Mouse (Mus musculus): ENCODE data around the gene Tex11.
"Not testable (repeated sequence)": the region's sequence is repeated elsewhere in the genome, so short reads cannot be mapped to it uniquely, and the experiment has no call there.

Tex11 gene

DNA sequence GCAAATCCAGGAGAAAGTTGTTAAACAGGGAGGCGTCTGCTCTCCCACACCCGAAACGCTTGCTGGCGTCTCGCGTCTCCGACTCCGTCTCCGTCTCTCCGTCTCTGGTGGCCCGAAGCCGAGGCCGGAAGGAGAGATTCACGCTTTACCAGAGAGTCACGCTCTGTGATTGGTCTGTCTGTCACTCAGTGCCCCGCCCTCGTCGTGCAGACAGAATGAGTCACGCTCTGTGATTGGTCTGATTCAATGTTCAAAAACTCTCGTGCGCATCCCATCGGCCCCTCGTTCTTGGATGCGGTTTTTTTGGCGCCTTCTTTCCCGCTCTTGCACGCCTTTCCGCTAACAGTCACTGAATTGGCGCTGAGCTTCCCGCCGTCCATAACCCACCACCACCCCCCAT, at the start of gene Tex11:
TSS of gene Tex11 (minus strand) at position 127 of the 400 bp plus-strand sequence.
- in situ Hi-C loops (cut with MboI, MseI), result no loop called here

DNA sequence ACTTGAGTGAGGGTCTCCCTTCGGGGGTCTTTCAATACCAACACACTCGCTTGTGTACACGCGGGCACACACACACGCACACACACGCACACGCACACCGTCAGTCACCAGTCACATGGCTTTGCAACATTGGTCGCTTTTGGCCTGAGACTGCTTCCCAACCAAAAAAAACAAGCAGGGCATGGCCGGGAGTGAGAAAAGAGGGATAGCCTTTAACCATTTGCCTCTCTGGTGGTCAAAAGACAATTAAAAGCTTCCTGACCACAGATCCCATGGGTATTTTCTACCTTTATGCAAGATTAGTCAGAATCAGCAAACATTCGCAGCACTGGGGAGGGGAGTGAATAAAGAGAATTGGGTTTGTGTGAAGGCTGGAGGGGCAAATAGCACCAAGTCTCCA, 26.5 kb upstream of the Tex11 start, which contains the start of gene Slc7a3:
TSS of gene Slc7a3 (minus strand) at position 101 of the 400 bp plus-strand sequence.
- in situ Hi-C loops (cut with MboI, MseI), result no loop called here

DNA sequence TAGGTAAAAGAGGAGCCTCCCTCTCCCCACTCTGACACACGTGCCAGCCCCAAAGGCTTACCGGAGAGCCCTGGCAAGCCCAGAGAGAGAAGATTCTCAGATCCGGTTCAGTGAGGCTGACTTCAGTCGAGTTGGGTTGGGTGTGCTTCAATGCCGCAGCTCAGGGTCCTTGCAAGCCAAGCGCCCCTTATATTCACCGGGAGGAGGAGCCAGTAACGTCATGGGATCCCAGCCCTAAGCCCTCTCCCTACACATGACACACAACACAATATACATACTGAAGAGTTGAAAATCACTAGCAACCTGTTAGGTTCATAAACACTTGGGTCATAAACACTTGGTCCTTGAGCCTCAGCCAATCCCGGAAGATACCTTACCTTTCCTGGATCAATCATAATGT, 25.7 kb upstream of the Tex11 start:
- in situ Hi-C loops (cut with MboI, MseI), result not testable (repeated sequence)

DNA sequence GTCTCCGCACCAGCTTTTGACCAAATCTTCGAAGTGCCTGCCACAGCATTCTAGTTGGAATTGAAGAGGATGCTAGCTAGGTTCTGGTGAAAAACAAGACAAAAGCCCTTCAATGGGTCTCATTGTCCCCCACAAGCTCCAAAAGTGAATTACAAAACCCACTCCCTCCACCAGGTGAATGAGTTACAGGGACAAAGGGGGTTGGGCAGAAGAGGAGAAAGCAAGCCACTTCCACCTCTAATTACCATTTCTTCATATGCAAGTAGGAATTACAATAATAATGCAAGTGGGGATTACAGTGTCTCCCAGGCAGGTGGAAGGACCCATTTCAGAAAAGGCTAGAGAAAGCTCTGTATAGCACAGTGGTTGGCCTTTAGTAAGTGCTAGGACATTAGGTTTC, 24.7 kb upstream of the Tex11 start:
- in situ Hi-C loops (cut with MboI, MseI), result no loop called here

DNA sequence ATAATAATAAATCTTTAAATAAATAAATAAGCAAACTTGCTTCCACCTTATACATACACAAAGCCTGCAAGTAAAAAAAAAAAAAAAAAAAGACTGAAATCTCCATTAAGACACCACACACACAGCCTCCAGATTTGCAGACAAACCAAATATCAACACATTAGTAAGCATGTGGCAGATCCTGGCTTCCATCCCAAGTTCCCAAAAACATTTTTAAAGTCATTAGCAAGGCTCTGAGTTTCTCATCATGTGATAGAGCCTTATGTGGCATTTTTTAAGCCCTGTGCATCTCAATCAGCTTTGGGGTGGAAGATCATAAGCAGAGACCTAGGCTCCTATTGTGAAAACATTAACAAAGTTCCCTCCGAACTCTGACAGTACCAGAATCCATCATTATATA, 5.8 kb upstream of the Tex11 start:
- in situ Hi-C loops (cut with MboI, MseI), result no loop called here

DNA sequence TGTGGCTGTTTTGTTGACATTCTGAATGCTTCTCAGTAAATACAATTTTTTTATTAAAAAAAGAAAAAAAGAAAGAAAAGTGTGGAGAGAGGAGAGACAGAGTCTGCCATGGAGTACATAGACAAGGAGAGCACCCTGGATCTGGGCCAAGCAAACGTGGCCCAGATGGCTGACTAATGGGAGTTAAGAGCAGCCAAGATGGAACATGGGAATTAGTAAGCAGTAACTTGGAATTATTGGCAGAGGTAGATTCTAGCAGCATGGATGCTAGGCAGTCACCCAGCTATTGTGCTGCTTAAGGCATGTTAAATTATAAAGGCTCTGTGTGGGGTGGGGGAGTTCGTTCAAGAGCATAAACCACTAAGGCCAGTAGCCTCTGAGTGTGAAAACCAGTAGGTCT, 4.0 kb upstream of the Tex11 start:
- in situ Hi-C loops (cut with MboI, MseI), result no loop called here

DNA sequence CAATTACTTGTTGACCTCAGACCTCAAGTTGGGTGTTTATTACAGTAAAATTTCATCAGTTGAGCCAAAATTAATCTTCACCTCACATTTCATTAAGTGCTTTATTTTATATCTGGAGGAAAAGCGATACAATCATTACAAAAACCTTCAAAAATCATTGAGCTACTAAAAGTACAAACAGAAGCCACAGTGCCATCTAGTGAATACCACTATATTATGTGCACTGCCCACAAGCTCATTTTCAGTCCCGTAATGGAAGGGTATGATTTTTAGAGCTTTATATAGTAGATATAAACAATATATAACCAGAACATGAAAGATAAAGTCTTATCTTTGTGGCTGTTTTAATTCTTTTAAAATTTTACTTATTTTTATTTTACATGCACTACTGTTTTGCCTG, 115.8 kb downstream of the Tex11 start:
- in situ Hi-C loops (cut with MboI, MseI), result loop anchor here (5.0 kb wide), 1 partner anchor 171 kb away; no protein-coding TSS in a partner anchor

DNA sequence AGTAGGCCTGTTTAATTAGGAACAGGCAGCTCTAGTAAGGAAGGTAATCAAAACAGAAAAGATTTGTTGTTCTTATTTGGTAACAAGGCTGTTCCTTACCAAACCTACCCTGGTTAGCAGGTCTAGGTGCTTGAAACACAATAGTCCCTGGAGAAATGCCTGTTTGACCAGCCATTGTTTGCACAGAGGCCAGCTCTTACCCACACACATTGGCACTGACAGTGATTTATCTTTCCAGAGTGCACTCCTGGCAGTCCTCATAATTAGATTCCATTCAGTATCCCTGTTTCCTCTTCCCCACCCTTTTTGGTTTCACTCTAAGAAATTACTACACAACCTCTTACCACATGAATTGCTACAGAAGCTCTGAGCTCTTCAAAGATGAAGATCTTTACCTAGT, 220.3 kb downstream of the Tex11 start:
- in situ Hi-C loops (cut with MboI, MseI), result no loop called here

DNA sequence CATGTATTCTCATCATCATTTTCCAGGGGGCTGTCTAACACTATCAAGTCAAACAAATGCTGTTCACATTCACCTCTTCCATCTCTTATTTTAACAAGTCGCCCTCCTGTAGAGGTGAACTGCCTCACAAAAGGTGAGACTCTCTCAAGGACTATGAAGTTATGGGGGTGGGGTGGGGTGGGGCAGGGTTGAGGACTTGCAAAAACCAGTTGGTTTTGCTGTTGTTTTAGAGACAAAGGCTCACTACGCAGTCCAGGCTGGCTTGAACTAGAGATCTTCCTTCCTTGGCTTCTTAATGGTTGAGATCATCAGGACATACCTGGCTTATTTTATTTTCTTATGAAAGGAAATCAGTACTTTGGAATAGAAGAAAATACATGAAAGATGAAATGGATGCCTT, 226.7 kb downstream of the Tex11 start:
- in situ Hi-C loops (cut with MboI, MseI), result no loop called here

DNA sequence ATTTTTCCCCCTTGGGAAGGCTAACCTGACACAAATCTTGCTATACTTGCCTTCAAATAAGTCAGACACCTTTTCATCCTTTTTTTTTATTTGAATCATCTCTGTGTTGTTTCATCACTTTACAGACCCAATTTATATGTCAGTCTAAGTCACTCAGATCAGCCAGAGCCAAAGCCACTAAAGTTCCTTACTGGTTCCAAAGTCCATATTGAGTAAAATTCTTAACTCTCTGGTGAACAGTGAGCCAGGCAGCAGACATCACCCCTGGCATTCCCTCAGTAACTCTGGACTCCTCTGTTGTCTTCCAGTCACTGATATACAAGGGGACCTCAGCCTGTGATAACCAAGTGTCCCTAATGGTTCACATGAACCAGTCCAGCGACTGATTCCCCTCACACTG, 233.9 kb downstream of the Tex11 start:
- in situ Hi-C loops (cut with MboI, MseI), result no loop called here

DNA sequence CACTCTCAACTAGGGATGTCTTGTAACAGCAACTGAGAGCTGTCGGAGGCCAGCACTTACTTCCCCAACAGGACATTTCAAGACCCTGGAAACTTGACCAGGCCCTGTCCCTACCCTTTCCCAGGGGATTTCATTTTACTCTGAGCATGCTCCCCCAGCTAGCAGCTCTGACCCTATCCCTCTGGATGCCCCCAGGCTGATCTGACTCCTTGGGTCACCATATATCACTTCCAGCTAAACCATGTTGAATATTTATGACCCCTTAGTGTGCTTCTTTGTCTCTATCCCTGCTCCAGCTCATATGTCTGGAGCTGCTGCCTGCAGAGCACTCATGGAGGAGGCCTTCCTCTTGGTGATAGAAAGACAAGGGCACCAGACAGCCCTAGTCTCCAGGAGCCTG, 238.3 kb downstream of the Tex11 start:
- in situ Hi-C loops (cut with MboI, MseI), result no loop called here

DNA sequence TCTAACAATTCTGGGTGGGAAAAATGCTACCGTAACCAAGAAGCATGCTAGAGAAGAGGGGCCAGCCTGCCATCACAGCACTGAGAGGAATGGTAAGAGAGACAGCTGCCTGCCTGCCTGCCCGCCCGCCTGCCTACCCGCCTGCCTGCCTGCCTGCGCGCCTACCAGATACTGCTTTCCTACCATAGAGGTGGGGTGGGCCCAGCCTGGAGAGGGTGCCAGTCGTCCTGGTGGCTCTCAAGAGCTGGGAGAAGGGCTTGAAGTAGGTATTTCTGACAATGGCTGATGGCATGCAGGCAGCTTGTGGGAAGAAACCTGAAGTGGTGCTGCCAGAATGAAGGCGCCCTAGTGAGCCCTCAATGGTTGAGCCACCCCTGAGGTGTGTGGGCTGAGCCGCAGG, 240.8 kb downstream of the Tex11 start:
- in situ Hi-C loops (cut with MboI, MseI), result no loop called here

DNA sequence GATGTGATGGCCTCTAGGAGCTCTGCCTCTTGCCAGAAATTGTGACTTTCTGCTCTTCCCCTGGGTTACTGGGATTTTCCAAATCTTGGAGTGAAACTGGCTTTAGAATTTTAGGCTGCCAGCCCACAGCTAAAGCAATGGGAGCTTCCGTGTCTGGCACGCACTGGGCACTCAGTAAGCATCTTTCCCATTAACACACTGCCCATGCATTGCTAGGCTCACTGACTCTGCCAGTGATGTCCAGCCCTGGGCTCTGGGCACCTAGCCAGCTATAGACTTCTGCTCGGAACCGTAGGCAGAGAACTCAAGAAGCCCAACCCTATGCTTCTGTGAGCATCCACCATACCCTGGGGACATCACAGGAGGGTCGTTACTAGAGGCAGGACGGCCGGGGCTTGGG, 243.7 kb downstream of the Tex11 start:
- in situ Hi-C loops (cut with MboI, MseI), result no loop called here

DNA sequence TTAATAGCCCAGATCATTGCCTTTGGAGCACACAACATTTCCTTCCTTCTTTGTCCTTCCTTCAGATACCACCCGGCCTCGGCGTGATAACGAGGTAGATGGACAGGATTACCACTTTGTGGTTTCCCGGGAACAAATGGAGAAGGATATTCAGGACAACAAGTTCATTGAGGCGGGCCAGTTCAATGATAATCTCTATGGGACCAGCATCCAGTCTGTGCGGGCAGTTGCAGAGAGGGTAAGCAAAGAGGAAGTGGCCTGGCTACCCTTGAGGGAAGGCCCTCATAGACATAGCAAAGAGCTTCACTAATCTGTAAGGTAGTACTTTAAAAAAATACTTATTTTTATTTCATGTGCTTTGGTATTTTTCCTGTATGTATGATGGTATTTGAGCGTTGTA, 245.3 kb downstream of the Tex11 start:
- in situ Hi-C loops (cut with MboI, MseI), result no loop called here

DNA sequence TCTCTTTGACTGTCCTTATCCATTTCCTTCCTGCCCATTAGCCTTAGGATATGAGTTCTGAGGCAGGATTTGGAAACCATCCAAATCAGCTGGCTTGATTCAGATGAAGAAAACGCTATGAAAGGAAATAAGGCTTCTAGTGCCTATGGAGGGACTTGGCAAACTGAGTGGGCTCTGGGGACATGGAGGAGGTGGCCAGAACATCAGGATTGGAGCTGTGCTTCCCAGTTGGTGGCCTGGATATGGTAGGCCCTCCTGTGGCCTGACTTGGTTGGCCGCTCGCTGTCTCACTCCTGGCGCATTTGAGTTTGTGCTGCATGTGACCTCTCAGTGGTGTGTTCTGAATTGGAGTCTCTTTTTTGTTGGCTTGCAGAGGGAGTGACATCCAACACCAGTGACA, 248.3 kb downstream of the Tex11 start:
- in situ Hi-C loops (cut with MboI, MseI), result no loop called here

DNA sequence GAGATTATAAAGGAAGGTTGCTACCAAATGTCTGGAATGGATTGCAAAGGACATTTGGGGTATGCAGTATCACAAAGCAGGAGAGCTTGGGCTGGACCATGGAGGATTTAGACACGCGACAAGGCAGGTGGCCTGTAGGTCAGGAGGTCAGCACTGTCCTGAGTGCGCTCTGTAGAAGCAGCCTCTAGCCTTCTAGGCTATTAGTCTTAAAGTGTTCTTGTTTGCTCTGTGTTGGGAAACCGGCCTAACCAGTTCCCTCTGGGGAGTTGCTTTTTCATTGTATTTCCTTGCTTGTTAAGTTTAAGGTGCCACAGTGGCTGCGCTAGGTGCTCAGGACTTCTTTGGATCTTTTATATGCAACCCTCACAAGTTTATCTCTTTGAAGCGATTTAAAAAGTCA, 257.4 kb downstream of the Tex11 start:
- in situ Hi-C loops (cut with MboI, MseI), result loop anchor here (5.0 kb wide), 1 partner anchor 85 kb away; no protein-coding TSS in a partner anchor

DNA sequence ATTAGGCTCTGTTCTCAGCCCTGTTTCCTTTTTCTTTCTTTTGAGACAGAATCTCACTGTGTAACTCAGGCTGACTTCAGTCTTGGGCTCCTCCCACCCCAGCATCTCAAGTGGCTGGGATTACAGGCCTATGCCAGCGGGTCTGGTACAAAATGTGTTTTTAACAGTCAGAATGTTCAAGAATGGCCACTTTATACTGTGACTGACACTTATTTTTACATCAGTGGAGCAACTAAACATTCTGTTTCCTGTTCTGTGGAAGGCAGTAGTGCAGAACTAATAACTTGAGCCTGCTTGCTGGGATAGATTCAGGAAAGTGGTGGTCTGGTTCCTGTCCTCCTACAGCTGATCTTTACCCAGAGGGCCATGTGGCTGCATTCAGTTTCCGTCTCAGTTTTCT, 258.8 kb downstream of the Tex11 start:
- in situ Hi-C loops (cut with MboI, MseI), result loop anchor here (5.0 kb wide), 1 partner anchor 87 kb away; no protein-coding TSS in a partner anchor

DNA sequence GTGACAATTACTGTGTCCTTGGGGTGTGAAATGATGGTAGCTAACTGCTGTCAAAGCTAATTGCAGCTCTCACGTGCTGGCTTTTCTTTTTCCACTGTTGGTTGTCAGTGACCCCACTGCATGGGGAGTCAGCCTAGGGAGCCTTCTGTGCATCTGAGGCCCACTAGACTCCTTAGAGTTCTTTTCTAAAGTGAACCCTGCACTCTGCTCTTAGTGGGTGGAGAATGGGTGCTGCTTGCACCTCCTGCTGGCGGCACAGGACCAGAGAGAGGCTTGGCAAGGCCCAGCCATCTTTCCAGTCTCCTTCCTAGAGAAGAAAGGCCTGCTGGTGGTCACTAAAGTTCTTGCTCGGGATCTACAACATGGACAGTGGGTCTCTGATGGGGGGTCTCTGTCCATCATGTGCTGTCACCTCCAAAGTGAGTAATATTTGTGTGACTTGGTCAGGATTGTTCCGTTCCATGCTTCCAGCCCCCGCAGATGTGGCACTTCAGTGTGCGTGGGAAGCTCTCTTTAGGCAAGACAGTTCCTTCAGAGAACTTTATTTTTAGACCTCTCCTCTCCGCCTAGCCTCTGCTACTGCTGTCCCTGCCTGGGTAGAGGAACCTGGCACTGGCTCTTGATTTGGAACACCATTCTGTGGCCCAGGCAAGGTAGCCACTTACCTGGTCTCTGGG, 261.5 kb downstream of the Tex11 start:
- in situ Hi-C loops (cut with MboI, MseI), result no loop called here

DNA sequence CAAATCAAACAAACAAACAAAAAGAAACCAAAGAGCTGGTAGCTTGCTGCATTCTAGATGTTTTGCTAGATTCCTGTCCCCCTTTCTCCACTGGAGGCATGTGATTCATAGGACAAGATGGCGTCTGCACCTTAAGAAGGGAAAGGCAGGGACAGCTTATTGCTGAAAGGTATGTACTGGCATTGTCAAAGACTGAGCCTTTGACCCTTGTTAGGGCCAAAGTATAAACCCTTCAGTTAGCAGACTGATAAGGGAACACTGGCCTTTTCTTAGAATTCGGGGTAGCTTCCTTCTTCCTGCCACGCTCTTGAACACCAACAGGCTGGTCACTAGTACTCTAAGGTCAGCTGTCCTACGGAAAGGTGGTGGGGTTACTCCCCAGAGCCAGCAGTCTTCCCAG, 262.1 kb downstream of the Tex11 start:
- in situ Hi-C loops (cut with MboI, MseI), result no loop called here

DNA sequence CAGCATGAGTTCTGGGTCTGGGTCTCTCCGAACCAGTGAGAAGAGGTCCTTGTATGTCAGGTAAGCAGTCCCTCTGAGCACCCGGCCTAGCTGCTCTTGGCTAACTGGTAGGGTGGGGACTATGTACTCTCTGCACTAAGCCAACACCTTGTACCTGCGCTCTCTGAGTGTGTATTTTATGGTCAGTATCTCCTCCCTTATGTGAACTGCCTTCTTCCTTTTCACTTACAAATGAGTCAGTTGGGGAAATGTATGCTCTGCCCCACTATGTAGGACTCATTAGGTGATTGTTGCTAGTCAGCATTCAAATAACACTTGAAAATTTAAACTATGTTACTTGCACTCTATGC, 262.8 kb downstream of the Tex11 start:
- in situ Hi-C loops (cut with MboI, MseI), result no loop called here

DNA sequence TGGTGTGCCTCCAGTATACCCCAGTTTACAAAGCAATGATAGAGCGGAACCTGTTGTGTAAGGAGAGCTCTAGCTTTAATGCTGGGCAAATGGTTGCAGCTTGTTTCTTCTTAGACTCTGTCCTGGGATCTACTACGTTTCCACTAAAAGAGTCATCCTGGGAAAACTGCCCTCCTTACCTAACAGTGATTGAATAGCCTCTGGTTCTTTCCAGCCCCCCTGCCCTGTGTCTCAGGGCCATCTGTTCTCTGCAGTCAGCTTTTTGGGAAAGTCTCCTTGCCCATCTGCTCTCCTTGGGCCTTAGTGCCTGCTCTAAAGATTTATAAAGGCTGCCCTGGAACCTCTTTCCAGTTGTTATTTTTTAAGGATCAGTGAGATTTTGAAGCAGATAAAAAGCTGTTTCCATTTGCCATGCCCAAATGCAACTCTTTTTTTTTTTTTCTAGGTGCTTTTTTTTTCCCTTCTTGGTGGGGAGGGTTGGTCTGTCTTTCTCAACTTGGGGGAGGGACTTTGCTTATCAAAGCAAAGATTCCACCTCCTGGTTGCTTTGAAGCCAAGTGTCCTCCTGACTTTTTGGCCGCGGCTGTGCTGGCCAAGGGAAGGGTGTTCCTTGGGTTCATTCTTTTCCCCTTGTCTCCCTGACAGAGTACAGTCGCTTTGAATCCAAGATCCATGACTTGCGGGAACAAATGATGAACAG, 263.3 kb downstream of the Tex11 start:
- in situ Hi-C loops (cut with MboI, MseI), result no loop called here

DNA sequence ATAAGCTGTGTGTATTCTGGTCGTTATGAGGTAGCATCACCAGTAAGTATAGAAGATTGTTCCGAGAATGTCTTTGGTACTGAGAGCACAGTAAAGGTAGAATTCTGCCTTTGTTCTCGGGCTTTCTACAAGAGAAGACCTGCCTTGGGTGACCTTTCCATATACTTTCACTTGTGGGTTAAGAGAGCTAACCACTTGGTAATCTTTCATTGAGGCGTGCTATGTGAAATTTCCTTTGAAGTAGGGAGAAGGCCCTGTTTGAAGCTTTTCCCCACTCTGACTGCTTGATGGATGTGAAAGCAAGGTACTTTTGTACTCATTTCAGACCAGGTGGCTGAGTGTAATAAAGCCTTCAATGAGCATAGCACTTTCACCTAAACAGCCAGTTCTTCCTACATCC, 270.1 kb downstream of the Tex11 start:
- in situ Hi-C loops (cut with MboI, MseI), result loop anchor here (5.0 kb wide), 1 partner anchor 52 kb away; no protein-coding TSS in a partner anchor
